Mouse (Mus musculus) adrenal gland (tissue): ENCODE data around the gene Pla2g1b.
"Not testable (repeated sequence)": the region's sequence is repeated elsewhere in the genome, so short reads cannot be mapped to it uniquely, and the experiment has no call there.

ENCODE experiments used
- intact Hi-C: fragments of 180-260 bp; cut with DNase I; formaldehyde crosslinking; loops from one replicate; pipeline ENCODE4 v1.15.1; 2025

Gene Pla2g1b

GRCm38 (mm10) chr5:115505617-115506016, 39.6 kb downstream of the Pla2g1b start:
- intact Hi-C loops = loop anchor here (1.0 kb wide), 1 partner anchor 33 kb away; no protein-coding TSS in a partner anchor

GRCm38 (mm10) chr5:115506454-115507201, 40.6 kb downstream of the Pla2g1b start, which contains the start of gene Pxn:
TSS of gene Pxn (plus strand) at chr5:115506676.
- intact Hi-C loops = loop anchor here (1.0 kb wide), 1 partner anchor 32 kb away; no protein-coding TSS in a partner anchor

- intact Hi-C loops = no loop called here
Measured at GRCm38 (mm10) chr5:115507267-115507980, 41.4 kb downstream of the Pla2g1b start.

GRCm38 (mm10) chr5:115507981-115508858, 42.2 kb downstream of the Pla2g1b start:
- intact Hi-C loops = no loop called here

- intact Hi-C loops = no loop called here
Measured at GRCm38 (mm10) chr5:115508859-115509147, 42.7 kb downstream of the Pla2g1b start.

GRCm38 (mm10) chr5:115509321-115509761, 43.3 kb downstream of the Pla2g1b start:
- intact Hi-C loops = no loop called here

DNA sequence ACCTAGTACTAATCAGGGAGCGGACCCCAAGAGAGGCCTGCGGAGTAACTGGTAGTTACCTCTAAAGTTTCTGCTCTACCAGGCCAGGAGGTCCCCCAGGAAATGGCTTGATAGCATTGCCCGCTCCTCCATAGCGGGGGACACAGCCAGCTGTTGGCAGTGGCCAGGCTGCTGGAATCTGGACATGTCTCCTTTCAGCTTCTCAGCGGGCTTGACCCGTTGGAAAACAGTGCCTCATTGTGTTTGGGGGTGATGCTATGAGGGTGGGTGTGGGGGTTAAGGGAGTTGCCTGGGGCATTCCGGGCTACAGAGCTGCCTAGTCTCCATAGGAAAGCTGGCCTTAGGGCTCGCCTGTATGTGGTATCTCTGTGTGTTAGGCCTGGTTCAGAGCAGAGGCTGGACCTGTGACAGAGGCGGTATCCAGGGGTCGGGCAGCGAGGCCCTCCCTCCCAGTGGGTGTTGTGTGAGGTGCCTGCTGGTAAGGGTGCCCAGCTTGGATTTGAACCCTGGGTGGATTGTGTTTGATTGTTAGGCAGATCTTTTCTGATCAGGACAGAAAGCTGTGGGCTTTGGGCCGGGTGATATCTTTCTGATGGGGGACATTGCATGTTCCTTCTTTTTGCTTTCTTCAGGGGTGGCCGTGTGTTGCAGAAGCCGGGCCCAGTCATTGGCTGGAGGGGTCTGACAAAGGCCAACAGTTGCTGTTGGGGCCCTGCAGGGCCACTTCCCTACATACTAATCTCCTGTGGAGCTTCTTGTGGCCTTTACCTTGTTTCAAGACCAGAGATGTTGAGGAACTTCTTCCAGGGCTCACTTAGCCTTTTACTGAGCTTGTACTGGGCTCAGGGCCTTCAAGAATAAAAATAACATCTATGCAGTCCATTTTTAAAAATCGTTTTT, 44.0 kb downstream of the Pla2g1b start:
- intact Hi-C loops = no loop called here

DNA sequence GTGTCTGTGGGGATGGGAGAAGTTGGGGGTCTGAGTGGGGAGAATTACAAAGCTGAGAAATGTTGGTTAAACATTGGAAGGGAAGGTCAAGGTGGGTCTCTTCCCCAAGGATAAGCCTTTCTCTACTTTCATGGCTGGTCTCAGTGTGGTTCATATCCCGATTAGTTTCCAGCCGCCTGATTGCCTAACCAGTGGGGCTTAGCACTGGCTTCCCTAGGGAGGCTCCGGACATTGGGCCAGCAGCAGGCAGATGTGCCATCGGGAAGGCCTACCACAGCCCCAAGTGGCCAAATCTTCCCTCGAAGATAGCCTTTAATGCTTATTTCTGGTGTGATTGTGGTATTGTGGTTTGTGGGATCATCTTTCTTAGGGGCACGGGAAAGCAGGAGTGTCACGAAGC, 46.3 kb downstream of the Pla2g1b start:
- intact Hi-C loops = no loop called here

DNA sequence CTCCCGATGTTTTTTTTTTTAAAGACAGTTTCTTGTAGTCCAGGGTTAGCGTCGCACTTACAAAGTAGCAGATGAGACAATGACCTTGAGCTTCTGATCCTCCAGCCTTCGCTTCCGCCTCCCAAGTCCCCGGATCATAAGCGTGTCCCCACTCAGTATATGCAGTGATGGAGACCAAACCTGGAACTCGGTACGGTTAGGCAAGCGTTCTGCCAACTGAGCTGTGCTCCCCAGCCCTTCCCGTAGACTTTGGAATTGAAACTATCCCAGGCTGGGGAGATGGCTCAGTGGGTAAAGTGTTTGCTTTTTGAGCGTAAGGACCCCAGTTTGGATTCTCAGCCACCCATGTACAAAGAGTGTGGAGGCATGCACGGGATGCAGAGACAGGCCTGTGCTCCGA, 47.2 kb downstream of the Pla2g1b start:
- intact Hi-C loops = no loop called here

- intact Hi-C loops = no loop called here
Measured at GRCm38 (mm10) chr5:115513721-115514120, 47.7 kb downstream of the Pla2g1b start.

- intact Hi-C loops = no loop called here
Measured at GRCm38 (mm10) chr5:115514346-115514745, 48.3 kb downstream of the Pla2g1b start.

GRCm38 (mm10) chr5:115514896-115515587, 49.0 kb downstream of the Pla2g1b start:
- intact Hi-C loops = no loop called here

GRCm38 (mm10) chr5:115516081-115516907, 50.2 kb downstream of the Pla2g1b start:
- intact Hi-C loops = no loop called here

DNA sequence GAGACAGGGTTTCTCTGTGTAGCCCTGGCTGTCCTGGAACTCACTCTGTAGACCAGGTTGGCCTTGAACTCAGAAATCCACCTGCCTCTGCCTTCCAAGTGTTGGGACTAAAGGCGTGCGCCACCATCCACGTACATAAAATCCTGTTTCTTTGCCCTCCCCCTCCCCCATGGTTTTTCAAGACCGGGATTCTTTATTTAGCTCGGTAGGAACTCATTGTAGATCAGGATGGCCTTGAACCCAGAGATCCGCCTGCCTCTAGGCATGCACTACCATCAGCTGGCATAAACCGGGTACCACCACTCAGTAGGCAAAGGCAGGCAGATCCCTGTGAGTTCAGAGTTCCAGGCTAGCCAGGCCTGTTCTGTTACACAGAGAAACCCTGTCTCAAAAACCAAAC, 50.8 kb downstream of the Pla2g1b start:
- intact Hi-C loops = no loop called here

DNA sequence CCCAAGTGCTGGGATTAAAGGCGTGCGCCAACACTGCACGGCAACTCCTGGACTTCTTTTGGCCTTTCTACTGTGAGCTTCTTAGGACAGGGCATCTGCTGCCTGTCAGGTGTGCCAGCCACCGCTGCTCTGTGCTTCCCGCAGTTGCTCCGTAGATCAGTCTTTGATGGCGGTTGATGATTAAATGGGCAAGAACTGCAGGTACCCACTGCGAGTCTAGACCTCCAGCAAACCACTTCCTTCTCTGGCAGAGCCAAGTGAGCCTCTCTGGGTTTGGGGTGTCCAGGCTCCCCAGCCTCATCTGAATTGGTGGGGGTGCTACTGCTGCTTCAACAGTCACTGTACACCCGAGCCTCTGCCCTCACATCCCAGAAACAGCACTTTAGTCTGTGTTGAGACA, 51.4 kb downstream of the Pla2g1b start:
- intact Hi-C loops = no loop called here

DNA sequence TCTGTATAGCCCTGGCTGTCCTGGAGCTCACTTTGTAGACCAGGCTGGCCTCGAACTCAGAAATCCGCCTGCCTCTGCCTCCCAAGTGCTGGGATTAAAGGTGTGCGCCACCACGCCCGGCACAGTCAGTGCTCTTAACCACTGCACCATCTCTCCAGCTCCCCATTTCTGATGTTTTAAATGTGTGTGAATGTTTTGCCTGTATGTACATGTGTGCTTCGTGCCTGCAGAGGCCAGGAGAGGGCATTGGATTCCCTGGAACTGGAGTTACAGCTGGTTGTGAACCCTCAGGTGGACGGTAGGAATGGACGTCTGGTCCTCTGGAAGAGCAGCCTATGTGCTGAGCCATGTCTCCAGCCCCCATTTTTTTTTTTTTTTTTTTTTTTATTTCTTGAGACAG, 52.2 kb downstream of the Pla2g1b start:
- intact Hi-C loops = not testable (repeated sequence)

DNA sequence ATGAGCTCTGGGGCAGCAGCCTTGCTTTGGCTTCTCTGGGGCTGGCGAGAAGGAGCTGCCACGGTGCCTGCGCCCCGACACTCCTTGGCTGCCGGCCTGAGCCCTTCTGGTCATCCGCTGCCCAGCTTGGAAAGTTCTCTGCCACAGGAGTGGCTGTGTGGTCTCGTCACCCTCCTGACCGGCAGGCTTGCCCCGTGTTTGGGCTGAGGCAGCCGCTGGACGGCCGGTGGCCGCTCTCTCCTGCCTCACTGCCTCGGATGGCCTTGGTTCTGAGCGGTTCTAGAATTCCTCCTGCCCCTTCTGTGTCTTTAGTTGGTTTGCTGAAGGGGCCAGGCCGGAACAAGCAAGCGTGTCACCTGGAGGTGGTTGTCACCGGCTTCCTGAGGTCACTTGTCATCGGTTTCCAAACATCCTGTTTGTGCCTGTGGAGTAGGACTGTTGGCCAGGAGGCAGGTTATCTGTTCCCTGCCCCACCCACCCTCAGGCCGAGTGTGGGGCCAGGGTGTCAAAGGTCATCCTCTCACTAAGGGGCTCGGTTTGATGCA, 54.3 kb downstream of the Pla2g1b start:
- intact Hi-C loops = no loop called here

- intact Hi-C loops = no loop called here
Measured at GRCm38 (mm10) chr5:115521553-115522461, 55.7 kb downstream of the Pla2g1b start.
